Mouse (Mus musculus): ENCODE data around the gene Pik3r6.

DNA sequence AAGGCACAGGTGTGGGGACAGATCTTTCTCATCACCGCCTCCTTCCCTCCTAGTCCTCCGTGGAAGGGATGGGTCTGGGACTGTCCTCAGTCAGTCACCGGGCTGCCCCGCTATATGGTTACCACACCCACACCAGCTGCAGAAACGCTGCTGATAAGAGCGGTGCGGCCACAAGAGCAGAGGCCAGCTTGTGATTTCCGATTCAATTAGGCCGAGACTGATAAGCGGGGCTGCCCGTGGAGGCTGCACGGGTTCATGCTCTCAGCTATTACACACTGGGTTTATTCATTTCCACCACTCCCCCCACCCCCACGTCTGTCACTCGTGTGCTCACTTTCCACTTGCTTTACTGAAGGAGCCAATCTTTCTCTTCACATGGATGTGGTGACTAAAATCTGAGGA, 1.9 kb upstream of the Pik3r6 start:
- TF ChIP-seq POLR2A (IDR thresholded peaks at IDR 0.05; ENCODE audit: control insufficient read depth, low read depth, low read length), result no peak
- no peak for TF ChIP-seq CTCF (IDR thresholded peaks at IDR 0.05; ENCODE audit: control insufficient read depth, insufficient read depth, insufficient replicate concordance, low read depth, low read length)

Measured in testis, adult 2 months (tissue).